Mouse (Mus musculus) kidney, adult 2 months (tissue): ENCODE data around the gene Gdap2.

Experiments
- CTCF ChIP-seq: fragments of 200-500 bp; conservative IDR thresholded peaks from 2 replicates; pipeline ENCODE4 v1.5.1; 2011; ENCODE audit warnings: low read depth, mild to moderate bottlenecking, control low read depth, low read length, moderate library complexity, mixed read lengths; ENCODE audit not compliant: insufficient read depth, insufficient read length
- POLR2A ChIP-seq: fragments of 200-500 bp; IDR thresholded peaks from one replicate; pipeline ENCODE4 v1.6.1; 2011; ENCODE audit warnings: low read depth, low read length, control low read depth

GRCm38 (mm10) chr3:100194210-100194609 lies 32.0 kb downstream of the Gdap2 start:
- TF ChIP-seq CTCF (no peak), POLR2A (no peak)
